Comparison of ENCODE assay signal across 9 mouse cellular contexts in genomic region chr8:120215416-120216141, GRCm38 (mm10). TPM values are rescaled to one million over a fixed set of nuclear protein-coding genes. Genes with fewer than 3 reads are reported as not detected.
DNase-seq lines count a peak whose midpoint lies in the region; ATAC-seq lines count a peak whose summit lies in the region.
"Had no signal": no experiment of that assay in that cellular context is flagged by ENCODE, and none has a peak within 500 bp of the region (broad histone marks: within the 10 kb centered on the region; RNA-seq: fewer than 3 reads in every experiment).

No protein-coding gene starts in this region.

- H3K27ac ChIP-seq in forebrain, embryonic 10.5 days: peak overlapping the region; percentile 48; the same call in 1 of the 2 replicates
- no peak overlapping the region for H3K27ac ChIP-seq in forebrain, embryonic 16.5 days (ENCODE audit: low read length)
- H3K27ac ChIP-seq in limb, embryonic 13.5 days: peak overlapping the region; percentile 65; the same call in 1 of the 2 replicates

- DNase-seq in forebrain, embryonic 10.5 days (ENCODE audit: extremely low spot score, low spot score): no peak
- DNase-seq in MN1 (ENCODE audit: low spot score): peak; percentile 83
- peak; percentile 77 to 81 for DNase-seq in heart, adult 9 months (ENCODE audit: low spot score in 2 of 2)
- no peak for DNase-seq in ovary, adult 18-20 months (ENCODE audit: low spot score)
- DNase-seq in natural killer cell, adult 2 months (ENCODE audit: low spot score in 2 of 2): no peak

- H3K4me2 ChIP-seq in forebrain, embryonic 16.5 days (ENCODE audit: low read length): no peak overlapping the region
- H3K4me2 ChIP-seq in limb, embryonic 13.5 days (replicated peaks): 0 out of 2 replicates have a peak overlapping the region, but pooled peaks have one; percentile 14

- H3K27me3 ChIP-seq in forebrain, embryonic 10.5 days (ENCODE audit: poor library complexity, severe bottlenecking): peaks cover 15% of the 10 kb centered on the region
- no peaks in the 10 kb centered on the region for H3K27me3 ChIP-seq in forebrain, embryonic 16.5 days (replicated peaks; ENCODE audit: control insufficient read depth, insufficient read depth, low read length)
- no peaks in the 10 kb centered on the region for H3K27me3 ChIP-seq in limb, embryonic 13.5 days

- H3K9ac ChIP-seq in forebrain, embryonic 16.5 days (replicated peaks; ENCODE audit: low read depth, low read length): no peak overlapping the region
- H3K9ac ChIP-seq in limb, embryonic 13.5 days: no peak overlapping the region

- H3K4me1 ChIP-seq in forebrain, embryonic 10.5 days: peaks cover 57% of the 10 kb centered on the region
- H3K4me1 ChIP-seq in forebrain, embryonic 16.5 days (replicated peaks; ENCODE audit: control insufficient read depth, insufficient read depth, low read length): peaks cover 21% of the 10 kb centered on the region
- peaks cover 58% of the 10 kb centered on the region for H3K4me1 ChIP-seq in limb, embryonic 13.5 days

- 63% methylated on average over 7 of the region's 7 CpGs for WGBS in forebrain, embryonic 10.5 days
- 67% methylated on average over 7 of the region's 7 CpGs for WGBS in forebrain, embryonic 16.5 days
- 31% methylated on average over 7 of the region's 7 CpGs for WGBS in limb, embryonic 13.5 days

- no peak for ATAC-seq in forebrain, embryonic 16.5 days
- no peak for ATAC-seq in limb, embryonic 13.5 days (ENCODE audit: low FRiP score, low read depth)
- ATAC-seq in monocyte, adult 5-6 weeks (replicated peaks; ENCODE audit: insufficient number of reproducible peaks, low FRiP score, low TSS enrichment, poor library complexity, severe bottlenecking): no peak

- no peak overlapping the region for H3K4me3 ChIP-seq in forebrain, embryonic 10.5 days
- no peak overlapping the region for H3K4me3 ChIP-seq in forebrain, embryonic 16.5 days (replicated peaks; ENCODE audit: low read length)
- no peak overlapping the region for H3K4me3 ChIP-seq in limb, embryonic 13.5 days

- H3K36me3 ChIP-seq in forebrain, embryonic 10.5 days (replicated peaks): no peaks in the 10 kb centered on the region
- H3K36me3 ChIP-seq in forebrain, embryonic 16.5 days (ENCODE audit: control insufficient read depth, insufficient read depth): no peaks in the 10 kb centered on the region
- H3K36me3 ChIP-seq in limb, embryonic 13.5 days: no peaks in the 10 kb centered on the region

- no peaks in the 10 kb centered on the region for H3K9me3 ChIP-seq in forebrain, embryonic 10.5 days
- H3K9me3 ChIP-seq in forebrain, embryonic 16.5 days (ENCODE audit: control insufficient read depth, low read length): no peaks in the 10 kb centered on the region
- no peaks in the 10 kb centered on the region for H3K9me3 ChIP-seq in limb, embryonic 13.5 days

RNA-seq across cellular contexts. Expression of gene Gse1, which starts 12.7 kb away (rescaled TPM):
- 11.1 and 12.0 TPM in 2 replicates for polyA plus RNA-seq in forebrain, embryonic 10.5 days (2016; fragmentation: Nextera tagmentation; extraction: Ambion mirVana)
- 26.9 and 34.9 TPM in 2 replicates for polyA plus RNA-seq in forebrain, embryonic 16.5 days (2015; fragmentation: Nextera tagmentation; extraction: Ambion mirVana)
- 6.9 and 7.1 TPM in 2 replicates for polyA plus RNA-seq in limb, embryonic 13.5 days (2015; fragmentation: Nextera tagmentation; extraction: Ambion mirVana)
- 9.9 to 23.3 TPM (median 10.5 TPM) in 3 replicates for total RNA-seq in monocyte, adult 5-6 weeks (2017)

RNA-seq across cellular contexts. Expression of gene Fam92b, which starts 38.3 kb away (rescaled TPM):
- polyA plus RNA-seq in forebrain, embryonic 10.5 days (2016; fragmentation: Nextera tagmentation; extraction: Ambion mirVana): 2.0 TPM in 2 replicates
- 1.3 and 1.8 TPM in 2 replicates for polyA plus RNA-seq in forebrain, embryonic 16.5 days (2015; fragmentation: Nextera tagmentation; extraction: Ambion mirVana)
- not detected in 2 replicates for polyA plus RNA-seq in limb, embryonic 13.5 days (2015; fragmentation: Nextera tagmentation; extraction: Ambion mirVana)
- total RNA-seq in monocyte, adult 5-6 weeks (2017): not detected in 3 replicates
- total RNA-seq: hematopoietic stem cell, adult 5-6 weeks had no signal

Comparison
In these comparisons a context has a peak if more than half of its experiments do, and no peak if none do; other contexts are left out.
1. DNase-seq: peak in MN1 (single experiment) and heart, adult 9 months (2 of 2); none in forebrain, embryonic 10.5 days (single experiment), ovary, adult 18-20 months (single experiment) and natural killer cell, adult 2 months (0 of 2).